Mouse (Mus musculus): ENCODE results near the gene Sall2. TPM values are rescaled to one million over a fixed set of nuclear protein-coding genes. Genes with fewer than 3 reads are reported as not detected.

The Sall2 gene
- polyA plus RNA-seq, 1 experiment: 16.9 TPM

DNA sequence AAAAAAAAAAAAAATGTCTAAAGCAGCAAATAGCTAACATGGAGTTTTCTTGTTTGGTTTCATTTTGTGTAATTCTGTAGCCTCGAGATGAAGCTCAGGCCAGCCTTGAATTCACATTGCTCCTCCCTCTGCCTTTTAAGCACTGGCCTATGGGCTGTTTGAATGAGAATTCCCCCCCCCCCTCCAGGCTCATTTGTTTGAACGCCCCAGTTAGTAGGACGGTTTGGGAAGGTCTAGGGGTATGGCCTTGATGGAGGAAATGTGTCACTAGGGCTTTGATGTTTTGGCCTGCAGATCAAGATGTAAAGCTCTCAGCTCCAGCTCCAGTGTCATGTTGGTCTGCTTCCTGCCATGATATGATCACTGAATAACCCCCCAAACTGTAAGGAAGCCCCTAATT, 55.8 kb downstream of the Sall2 start:
- no peak for TF ChIP-seq POLR2A (IDR thresholded peaks at IDR 0.05; ENCODE audit: low read depth, low read length)
- no peak for TF ChIP-seq CTCF (conservative IDR thresholded peaks at IDR 0.05; ENCODE audit: insufficient read depth, insufficient read length, low read depth, low read length)
- Histone ChIP-seq H3K27me3 (replicated peaks; ENCODE audit: control insufficient read depth, insufficient read depth, low read length) (no peaks in the 10 kb centered on the region), H3K36me3 (ENCODE audit: control insufficient read depth, insufficient read depth, low read length) (no peaks in the 10 kb centered on the region), H3K27ac (ENCODE audit: insufficient read depth, low read depth, low read length) (no peak overlapping the region), H3K4me3 (ENCODE audit: insufficient read depth, low read depth, low read length) (no peak overlapping the region), H3K4me1 (ENCODE audit: control insufficient read depth, insufficient read depth, low read length) (no peaks in the 10 kb centered on the region)
- whole genome bisulfite sequencing: 64% methylated on average over 3 of the region's 3 CpGs
- no peak for DNase-seq

Other genes starting within 250 kb of the Sall2 start
- 62.9 and 90.0 TPM in 2 replicates for gene Hnrnpc, start 224.7 kb downstream of the Sall2 start, polyA plus RNA-seq (2012; rRNA removed)
- gene Rpgrip1, start 218.1 kb downstream of the Sall2 start, polyA plus RNA-seq (2012; rRNA removed): 2.5 and 2.9 TPM in 2 replicates
- gene Supt16, start 131.3 kb downstream of the Sall2 start, polyA plus RNA-seq (2012; rRNA removed): 7.1 and 10.2 TPM in 2 replicates
- 20.6 and 22.1 TPM in 2 replicates for gene Chd8, start 71.0 kb downstream of the Sall2 start, polyA plus RNA-seq (2012; rRNA removed)
- 26.6 and 32.0 TPM in 2 replicates for gene Tox4, start 49.6 kb downstream of the Sall2 start, polyA plus RNA-seq (2012; rRNA removed)
- gene Rab2b, start 49.2 kb downstream of the Sall2 start, polyA plus RNA-seq (2012; rRNA removed): 7.5 and 8.4 TPM in 2 replicates
- 16.0 and 23.5 TPM in 2 replicates for gene Mettl3, start 23.6 kb downstream of the Sall2 start, polyA plus RNA-seq (2012; rRNA removed)
- not detected in 2 replicates for gene Olfr1513, start 27.6 kb upstream of the Sall2 start, polyA plus RNA-seq (2012; rRNA removed)
- gene Olfr1512, start 50.4 kb upstream of the Sall2 start, polyA plus RNA-seq (2012; rRNA removed): not detected in 2 replicates
- not detected in 2 replicates for gene Olfr1511, start 68.6 kb upstream of the Sall2 start, polyA plus RNA-seq (2012; rRNA removed)
- not detected in 2 replicates for gene Olfr1510, start 85.6 kb upstream of the Sall2 start, polyA plus RNA-seq (2012; rRNA removed)
- gene Olfr1509, start 114.2 kb upstream of the Sall2 start, polyA plus RNA-seq (2012; rRNA removed): not detected in 2 replicates
- gene Olfr1508, start 138.7 kb upstream of the Sall2 start, polyA plus RNA-seq (2012; rRNA removed): not detected in 2 replicates
- gene Olfr1507, start 167.0 kb upstream of the Sall2 start, polyA plus RNA-seq (2012; rRNA removed): not detected in 2 replicates